Mouse (Mus musculus): ENCODE measurements at regions not wholly inside any gene's neighbourhood (a gene's known extent, or its start where the extent isn't known, plus 50 kb on each side); places are given as distances from the start of the nearest gene placed in this dataset.

DNA sequence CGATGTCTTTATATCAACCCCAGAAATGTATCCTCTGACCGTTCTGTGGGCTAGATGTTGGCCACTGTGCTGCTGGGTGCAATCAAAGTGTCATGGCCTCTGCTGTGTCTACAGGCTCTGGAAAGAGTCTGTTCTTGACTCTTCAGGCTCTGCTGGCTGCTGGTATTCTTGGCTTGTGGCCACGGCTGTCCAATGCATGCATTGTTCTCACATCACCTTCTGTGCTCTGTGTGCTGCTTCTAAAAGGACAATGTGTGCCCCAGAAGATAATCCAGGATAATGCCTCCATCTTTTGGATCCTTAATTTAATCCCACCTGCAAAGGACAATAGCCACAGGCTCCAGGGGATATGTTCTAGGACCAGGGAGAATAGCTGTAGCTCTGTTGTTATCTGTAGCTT lies 77.5 kb upstream of the Dapl1 start:
- Histone ChIP-seq H3K4me1 (ENCODE audit: control insufficient read depth in 2 of 2, insufficient read depth in 2 of 2, low read length in 2 of 2) (peaks cover 14 to 15% of the 10 kb centered on the region in 2 experiments), H3K4me2 (ENCODE audit: low read length) (0 out of 2 replicates have a peak overlapping the region, but pooled peaks have one; percentile 14), H3K27ac (replicated peaks in 1 of 2; ENCODE audit: control insufficient read depth in 1 of 2, insufficient read depth in 1 of 2, low read depth in 2 of 2, low read length in 2 of 2) (peak overlapping the region; percentile 73 to 79), H3K4me3 (ENCODE audit: control insufficient read depth in 1 of 2, insufficient read depth in 1 of 2, low read depth in 1 of 2, low read length in 2 of 2) (no peak overlapping the region), H3K9ac (ENCODE audit: low read length) (no peak overlapping the region), H3K27me3 (ENCODE audit: control insufficient read depth, insufficient read depth, low read length) (no peaks in the 10 kb centered on the region), H3K36me3 (ENCODE audit: control insufficient read depth, insufficient read depth, low read length) (no peaks in the 10 kb centered on the region), H3K9me3 (ENCODE audit: control insufficient read depth, low read length) (peaks cover 3% of the 10 kb centered on the region; the same call in 1 of the 2 replicates)
- ATAC-seq (ENCODE audit: insufficient number of reproducible peaks, insufficient read depth, low FRiP score, low read depth) = peak; percentile 67
- 42% methylated on average over 3 of the region's 3 CpGs for WGBS

DNA sequence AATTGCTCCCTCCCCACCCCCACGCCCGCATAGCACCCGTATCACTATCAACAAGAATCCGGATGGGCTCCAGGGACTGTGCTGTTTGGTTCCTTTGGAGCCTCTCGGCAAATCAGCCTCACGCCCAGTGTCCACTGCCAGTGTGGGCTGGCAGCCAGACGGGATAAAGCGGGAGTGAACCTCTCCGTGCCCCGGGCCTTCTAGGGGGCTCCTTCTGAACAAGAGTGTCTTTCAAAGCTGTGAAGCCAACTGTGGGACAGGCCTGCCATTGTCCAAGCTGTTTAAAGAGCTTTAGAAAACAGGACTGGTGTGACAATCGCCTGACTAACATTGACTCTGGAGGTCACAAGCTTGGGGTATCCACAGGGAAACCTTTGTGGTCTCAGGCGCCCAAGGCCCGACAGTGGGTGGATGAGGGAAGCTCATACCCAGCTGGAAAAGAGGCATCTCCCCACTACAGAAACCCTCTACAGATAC lies 76.9 kb upstream of the Dapl1 start:
- ATAC-seq (ENCODE audit: insufficient number of reproducible peaks, insufficient read depth, low FRiP score, low read depth) = peak; percentile 78
- H3K27ac ChIP-seq (replicated peaks in 1 of 2; ENCODE audit: control insufficient read depth in 1 of 2, insufficient read depth in 1 of 2, low read depth in 2 of 2, low read length in 2 of 2) = peak overlapping the region; percentile 73 to 79

DNA sequence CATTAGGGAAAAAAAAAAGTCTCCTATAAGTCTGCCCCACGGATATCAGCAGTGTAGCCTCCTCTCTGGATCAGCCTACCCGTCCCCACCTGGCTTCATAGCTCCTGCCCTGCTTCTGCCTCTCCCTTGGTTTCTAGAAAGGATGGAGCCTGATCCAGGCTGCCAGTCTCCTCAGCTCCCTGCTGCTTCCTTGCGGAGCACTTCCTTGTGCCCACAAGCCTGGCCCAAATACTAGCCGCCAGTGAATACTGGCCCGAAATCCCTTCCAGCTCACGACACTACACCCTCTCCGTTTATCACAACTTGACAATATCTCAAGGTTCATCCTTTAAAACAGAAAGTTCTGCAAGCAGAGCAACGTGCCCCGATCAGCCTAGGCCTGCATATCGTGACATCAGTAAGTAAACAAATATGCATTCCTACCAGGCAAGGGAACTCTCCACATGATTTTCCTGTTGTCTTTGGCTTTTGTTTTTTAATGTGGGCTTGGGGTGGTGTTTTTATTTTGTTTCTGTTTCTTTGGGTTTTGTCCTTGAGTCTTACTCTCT lies 76.3 kb upstream of the Dapl1 start:
- Histone ChIP-seq H3K4me1 (ENCODE audit: control insufficient read depth in 2 of 2, insufficient read depth in 2 of 2, low read length in 2 of 2) (peaks cover 12 to 15% of the 10 kb centered on the region in 2 experiments), H3K9ac (ENCODE audit: low read length) (no peak overlapping the region), H3K4me3 (ENCODE audit: control insufficient read depth in 1 of 2, insufficient read depth in 1 of 2, low read depth in 1 of 2, low read length in 2 of 2) (no peak overlapping the region), H3K4me2 (ENCODE audit: low read length) (no peak overlapping the region), H3K27ac (replicated peaks in 1 of 2; ENCODE audit: control insufficient read depth in 1 of 2, insufficient read depth in 1 of 2, low read depth in 2 of 2, low read length in 2 of 2) (peak overlapping the region; percentile 73 to 79), H3K9me3 (ENCODE audit: control insufficient read depth, low read length) (peaks cover 9% of the 10 kb centered on the region; the same call in 1 of the 2 replicates), H3K36me3 (ENCODE audit: control insufficient read depth, insufficient read depth, low read length) (no peaks in the 10 kb centered on the region), H3K27me3 (ENCODE audit: control insufficient read depth, insufficient read depth, low read length) (no peaks in the 10 kb centered on the region)
- no peak for ATAC-seq (ENCODE audit: insufficient number of reproducible peaks, insufficient read depth, low FRiP score, low read depth)
- 77% methylated on average over 10 of the region's 10 CpGs for WGBS

More for the DNA sequence above, 76.9 kb upstream of the Dapl1 start:
- no peak overlapping the region for H3K9ac ChIP-seq (ENCODE audit: low read length)
- H3K4me3 ChIP-seq (ENCODE audit: control insufficient read depth in 1 of 2, insufficient read depth in 1 of 2, low read depth in 1 of 2, low read length in 2 of 2) = no peak overlapping the region
- peaks cover 4% of the 10 kb centered on the region; the same call in 1 of the 2 replicates for H3K9me3 ChIP-seq (ENCODE audit: control insufficient read depth, low read length)
- 0 out of 2 replicates have a peak overlapping the region, but pooled peaks have one; percentile 14 for H3K4me2 ChIP-seq (ENCODE audit: low read length)
- WGBS = 34% methylated on average over 13 of the region's 13 CpGs
- peaks cover 12 to 15% of the 10 kb centered on the region in 2 experiments for H3K4me1 ChIP-seq (ENCODE audit: control insufficient read depth in 2 of 2, insufficient read depth in 2 of 2, low read length in 2 of 2)
- no peaks in the 10 kb centered on the region for H3K36me3 ChIP-seq (ENCODE audit: control insufficient read depth, insufficient read depth, low read length)
- H3K27me3 ChIP-seq (ENCODE audit: control insufficient read depth, insufficient read depth, low read length) = no peaks in the 10 kb centered on the region

DNA sequence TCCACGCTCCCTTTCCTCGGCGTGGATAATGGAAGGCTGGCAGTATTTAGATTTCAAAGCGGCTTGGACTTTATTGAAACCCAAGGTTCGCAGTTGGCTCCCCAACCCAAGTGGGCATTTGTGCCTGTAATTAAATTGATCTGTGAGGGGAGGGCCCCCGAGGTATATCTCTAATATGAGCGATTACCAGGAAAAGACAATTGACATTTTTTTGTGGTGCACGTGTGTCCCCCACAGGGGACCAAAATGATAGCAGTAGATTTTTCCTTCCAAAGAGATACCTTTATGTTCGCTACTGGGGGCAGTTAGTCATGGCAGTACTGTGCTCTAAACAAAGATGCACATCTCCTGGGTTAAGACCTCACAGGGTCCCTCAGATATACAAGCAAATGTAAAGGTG lies 69.8 kb upstream of the Dapl1 start:
- ATAC-seq (ENCODE audit: insufficient number of reproducible peaks, insufficient read depth, low FRiP score, low read depth) = no peak
- 90% methylated on average over 9 of the region's 9 CpGs for WGBS

DNA sequence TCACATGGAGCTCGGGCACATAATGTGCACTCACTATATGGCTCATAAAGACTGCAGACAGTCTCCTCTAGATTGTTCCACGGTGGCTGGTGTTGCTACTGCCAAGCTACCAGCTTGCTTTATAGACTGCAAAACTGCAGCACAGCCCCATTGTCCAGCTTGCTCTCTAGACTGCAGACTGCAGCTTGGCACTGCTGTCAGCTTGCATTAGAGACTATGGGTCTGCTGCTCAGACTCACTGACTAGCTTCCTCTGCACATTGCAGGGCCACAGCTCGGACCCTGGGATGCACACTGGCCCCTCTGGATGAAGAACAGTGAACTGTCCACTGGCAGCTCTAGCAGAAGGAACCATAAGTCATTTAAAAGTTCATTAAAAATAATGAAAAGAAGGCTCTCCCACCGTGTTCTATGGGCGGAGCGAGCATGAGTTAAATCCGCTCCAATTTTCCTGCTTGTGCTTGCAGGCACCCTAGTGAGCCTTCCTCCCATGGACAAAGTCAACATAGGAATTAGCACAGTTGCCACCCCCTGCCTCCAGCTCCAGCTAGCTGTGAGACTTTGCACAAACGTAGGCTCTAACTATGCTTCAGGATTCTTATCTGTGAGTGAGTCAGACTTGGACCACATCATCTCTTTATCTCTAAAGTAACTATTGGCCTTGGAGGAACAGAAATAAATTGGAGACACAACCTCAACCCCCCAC lies 67.8 kb upstream of the Dapl1 start:
- H3K4me1 ChIP-seq (ENCODE audit: control insufficient read depth in 2 of 2, insufficient read depth in 2 of 2, low read length in 2 of 2) = peaks cover 14 to 23% of the 10 kb centered on the region in 2 experiments
- no peak overlapping the region for H3K9ac ChIP-seq (ENCODE audit: low read length)
- no peak overlapping the region for H3K4me3 ChIP-seq (ENCODE audit: control insufficient read depth in 1 of 2, insufficient read depth in 1 of 2, low read depth in 1 of 2, low read length in 2 of 2)
- ATAC-seq (ENCODE audit: insufficient number of reproducible peaks, insufficient read depth, low FRiP score, low read depth) = 0 out of 2 replicates have a peak, but pooled peaks have one; percentile 58
- 51% methylated on average over 8 of the region's 8 CpGs for WGBS
- peak overlapping the region; percentile 5 to 50; a peak in 2 of 4 replicates for H3K27ac ChIP-seq (replicated peaks in 1 of 2; ENCODE audit: control insufficient read depth in 1 of 2, insufficient read depth in 1 of 2, low read depth in 2 of 2, low read length in 2 of 2)
- no peak overlapping the region for H3K4me2 ChIP-seq (ENCODE audit: low read length)
- no peaks in the 10 kb centered on the region for H3K27me3 ChIP-seq (ENCODE audit: control insufficient read depth, insufficient read depth, low read length)
- no peaks in the 10 kb centered on the region for H3K36me3 ChIP-seq (ENCODE audit: control insufficient read depth, insufficient read depth, low read length)
- peaks cover 9% of the 10 kb centered on the region; the same call in 1 of the 2 replicates for H3K9me3 ChIP-seq (ENCODE audit: control insufficient read depth, low read length)

More for the DNA sequence above, 69.8 kb upstream of the Dapl1 start:
- Histone ChIP-seq H3K4me2 (ENCODE audit: low read length) (no peak overlapping the region), H3K4me3 (ENCODE audit: control insufficient read depth in 1 of 2, insufficient read depth in 1 of 2, low read depth in 1 of 2, low read length in 2 of 2) (no peak overlapping the region), H3K27ac (replicated peaks in 1 of 2; ENCODE audit: control insufficient read depth in 1 of 2, insufficient read depth in 1 of 2, low read depth in 2 of 2, low read length in 2 of 2) (no peak overlapping the region), H3K9me3 (ENCODE audit: control insufficient read depth, low read length) (peaks cover 9% of the 10 kb centered on the region; the same call in 1 of the 2 replicates), H3K4me1 (ENCODE audit: control insufficient read depth in 2 of 2, insufficient read depth in 2 of 2, low read length in 2 of 2) (peaks cover 14 to 18% of the 10 kb centered on the region in 2 experiments), H3K9ac (ENCODE audit: low read length) (no peak overlapping the region), H3K27me3 (ENCODE audit: control insufficient read depth, insufficient read depth, low read length) (no peaks in the 10 kb centered on the region), H3K36me3 (ENCODE audit: control insufficient read depth, insufficient read depth, low read length) (no peaks in the 10 kb centered on the region)

DNA sequence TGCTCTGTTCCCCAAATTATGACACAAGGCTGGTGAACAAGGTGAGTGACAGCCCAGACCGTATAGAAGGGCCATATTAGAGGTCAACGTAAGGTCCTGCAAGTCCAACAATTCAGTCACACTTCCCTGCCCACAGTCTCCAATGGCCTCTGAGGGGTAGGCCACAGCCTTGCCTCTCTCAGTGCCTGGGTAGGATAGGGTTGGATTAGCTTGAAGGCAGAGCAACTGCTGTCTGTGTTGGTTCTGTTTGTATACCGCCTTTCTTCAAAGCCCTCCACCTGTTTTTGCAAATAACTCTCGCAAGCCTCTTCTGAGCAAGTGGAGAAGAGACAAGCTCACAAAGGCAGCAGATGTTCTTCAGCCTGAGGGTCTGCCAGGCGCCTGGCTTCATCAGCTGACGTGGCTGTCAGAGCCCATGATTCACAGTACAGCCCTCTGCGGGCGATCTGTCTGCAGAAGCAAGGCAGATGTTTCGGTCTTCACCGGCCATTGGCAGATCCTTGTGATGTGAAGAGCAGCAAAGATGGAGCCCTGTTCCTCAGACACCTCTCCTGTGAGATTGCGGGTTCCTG lies 67.0 kb upstream of the Dapl1 start:
- no peak overlapping the region for H3K4me2 ChIP-seq (ENCODE audit: low read length)
- no peaks in the 10 kb centered on the region for H3K36me3 ChIP-seq (ENCODE audit: control insufficient read depth, insufficient read depth, low read length)
- no peak for ATAC-seq (ENCODE audit: insufficient number of reproducible peaks, insufficient read depth, low FRiP score, low read depth)
- no peaks in the 10 kb centered on the region for H3K27me3 ChIP-seq (ENCODE audit: control insufficient read depth, insufficient read depth, low read length)
- 0 out of 4 replicates have a peak overlapping the region, but pooled peaks of 1 of the 2 experiments have one; percentile 9 for H3K27ac ChIP-seq (replicated peaks in 1 of 2; ENCODE audit: control insufficient read depth in 1 of 2, insufficient read depth in 1 of 2, low read depth in 2 of 2, low read length in 2 of 2)
- WGBS = 59% methylated on average over 11 of the region's 11 CpGs
- no peak overlapping the region for H3K4me3 ChIP-seq (ENCODE audit: control insufficient read depth in 1 of 2, insufficient read depth in 1 of 2, low read depth in 1 of 2, low read length in 2 of 2)
- H3K9me3 ChIP-seq (ENCODE audit: control insufficient read depth, low read length) = peaks cover 9% of the 10 kb centered on the region; the same call in 1 of the 2 replicates
- H3K9ac ChIP-seq (ENCODE audit: low read length) = no peak overlapping the region
- H3K4me1 ChIP-seq (ENCODE audit: control insufficient read depth in 2 of 2, insufficient read depth in 2 of 2, low read length in 2 of 2) = peaks cover 14 to 23% of the 10 kb centered on the region in 2 experiments

DNA sequence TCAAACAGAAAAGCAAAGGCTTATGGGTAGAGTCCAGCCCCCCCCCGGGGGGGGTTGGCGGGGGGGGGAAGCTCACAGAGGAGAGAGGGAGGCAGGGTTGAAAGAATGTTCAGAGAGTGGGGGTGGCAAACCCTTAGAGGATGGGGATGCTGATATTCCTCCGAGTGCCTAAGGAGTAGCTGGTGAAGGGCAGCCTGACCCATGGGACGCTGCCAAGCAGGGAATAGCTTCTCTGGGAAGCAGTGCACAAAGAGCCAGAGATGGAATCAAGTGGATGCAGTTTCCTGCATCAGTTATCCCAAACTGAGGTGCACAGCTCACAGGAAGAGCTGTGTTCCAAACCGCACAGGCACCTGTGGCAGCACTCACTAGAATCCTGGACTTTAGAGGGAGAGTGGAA lies 64.0 kb upstream of the Dapl1 start:
- H3K9me3 ChIP-seq (ENCODE audit: control insufficient read depth, low read length) = no peaks in the 10 kb centered on the region
- WGBS = 41% methylated on average over 5 of the region's 5 CpGs
- no peak overlapping the region for H3K9ac ChIP-seq (ENCODE audit: low read length)
- no peak overlapping the region for H3K4me3 ChIP-seq (ENCODE audit: control insufficient read depth in 1 of 2, insufficient read depth in 1 of 2, low read depth in 1 of 2, low read length in 2 of 2)
- no peaks in the 10 kb centered on the region for H3K36me3 ChIP-seq (ENCODE audit: control insufficient read depth, insufficient read depth, low read length)
- no peak overlapping the region for H3K4me2 ChIP-seq (ENCODE audit: low read length)
- ATAC-seq (ENCODE audit: insufficient number of reproducible peaks, insufficient read depth, low FRiP score, low read depth) = no peak
- H3K27me3 ChIP-seq (ENCODE audit: control insufficient read depth, insufficient read depth, low read length) = no peaks in the 10 kb centered on the region
- H3K4me1 ChIP-seq (ENCODE audit: control insufficient read depth in 2 of 2, insufficient read depth in 2 of 2, low read length in 2 of 2) = peaks cover 14 to 26% of the 10 kb centered on the region in 2 experiments
- H3K27ac ChIP-seq (replicated peaks in 1 of 2; ENCODE audit: control insufficient read depth in 1 of 2, insufficient read depth in 1 of 2, low read depth in 2 of 2, low read length in 2 of 2) = no peak overlapping the region
